Comparison of ENCODE assay signal across 8 mouse cellular contexts in genomic region chr3:159724340-159725119, GRCm38 (mm10).
DNase-seq lines count a peak whose midpoint lies in the region; ATAC-seq and TF ChIP-seq lines count a peak whose summit lies in the region.

No protein-coding gene starts in this region.

- no peak for TF ChIP-seq POLR2A in brain, embryonic 14.5 days (IDR thresholded peaks at IDR 0.05; ENCODE audit: borderline replicate concordance, extremely low read depth, insufficient read depth, insufficient read length, poor library complexity, severe bottlenecking)

- ATAC-seq in forebrain, embryonic 12.5 days (ENCODE audit: low FRiP score) = peak; percentile 90
- ATAC-seq in intestine, embryonic 15.5 days = peak; percentile 84

- WGBS in forebrain, embryonic 12.5 days = 38% methylated on average over 2 of the region's 2 CpGs
- 35% methylated on average over 2 of the region's 2 CpGs for WGBS in forebrain, embryonic 10.5 days
- 38% methylated on average over 2 of the region's 2 CpGs for WGBS in intestine, embryonic 15.5 days

- H3K36me3 ChIP-seq in forebrain, embryonic 12.5 days (replicated peaks) = no peaks in the 10 kb centered on the region
- H3K36me3 ChIP-seq in forebrain, embryonic 10.5 days (replicated peaks) = no peaks in the 10 kb centered on the region
- H3K36me3 ChIP-seq in intestine, embryonic 15.5 days = no peaks in the 10 kb centered on the region

- no peaks in the 10 kb centered on the region for H3K4me1 ChIP-seq in forebrain, embryonic 12.5 days
- no peaks in the 10 kb centered on the region for H3K4me1 ChIP-seq in forebrain, embryonic 10.5 days
- no peaks in the 10 kb centered on the region for H3K4me1 ChIP-seq in intestine, embryonic 15.5 days (replicated peaks)

- no peak for DNase-seq in forebrain, embryonic 10.5 days (ENCODE audit: extremely low spot score, low spot score)
- peak; percentile 88 for DNase-seq in 3T3-L1 (ENCODE audit: low read depth, low spot score)
- peak; percentile 58 for DNase-seq in brain, embryonic 14.5 days (ENCODE audit: low read depth)
- DNase-seq in lung, postnatal 36 days = peak; percentile 62
- DNase-seq in spleen, postnatal 10 days (ENCODE audit: low spot score in 2 of 2) = no peak
- no peak for DNase-seq in B cell, adult 2 months

- H3K27me3 ChIP-seq in forebrain, embryonic 12.5 days = no peaks in the 10 kb centered on the region
- no peaks in the 10 kb centered on the region for H3K27me3 ChIP-seq in forebrain, embryonic 10.5 days (ENCODE audit: poor library complexity, severe bottlenecking)
- no peaks in the 10 kb centered on the region for H3K27me3 ChIP-seq in intestine, embryonic 15.5 days (replicated peaks)

- no peak overlapping the region for H3K9ac ChIP-seq in forebrain, embryonic 12.5 days
- no peak overlapping the region for H3K9ac ChIP-seq in intestine, embryonic 15.5 days

- no peak overlapping the region for H3K4me2 ChIP-seq in forebrain, embryonic 12.5 days
- H3K4me2 ChIP-seq in intestine, embryonic 15.5 days (replicated peaks) = no peak overlapping the region

- H3K9me3 ChIP-seq in forebrain, embryonic 12.5 days = no peaks in the 10 kb centered on the region
- no peaks in the 10 kb centered on the region for H3K9me3 ChIP-seq in forebrain, embryonic 10.5 days
- H3K9me3 ChIP-seq in intestine, embryonic 15.5 days = no peaks in the 10 kb centered on the region

- no peak overlapping the region for H3K4me3 ChIP-seq in forebrain, embryonic 12.5 days (replicated peaks)
- no peak overlapping the region for H3K4me3 ChIP-seq in forebrain, embryonic 10.5 days
- no peak overlapping the region for H3K4me3 ChIP-seq in intestine, embryonic 15.5 days (replicated peaks)

- TF ChIP-seq CTCF in brain, embryonic 14.5 days (IDR thresholded peaks at IDR 0.05; ENCODE audit: borderline replicate concordance, extremely low read depth, insufficient read depth, insufficient read length) = peak; percentile 58; the same call in 1 of the 2 replicates

- no peak overlapping the region for H3K27ac ChIP-seq in forebrain, embryonic 12.5 days
- H3K27ac ChIP-seq in forebrain, embryonic 10.5 days = no peak overlapping the region
- H3K27ac ChIP-seq in intestine, embryonic 15.5 days = no peak overlapping the region

Comparison
In these comparisons a context has a peak if more than half of its experiments do, and no peak if none do; other contexts are left out.
1. DNase-seq: peak in 3T3-L1 (single experiment), brain, embryonic 14.5 days (single experiment) and lung, postnatal 36 days (single experiment); none in forebrain, embryonic 10.5 days (single experiment), spleen, postnatal 10 days (0 of 2) and B cell, adult 2 months (0 of 2).